Mouse (Mus musculus) layer of hippocampus, adult 6 months (tissue): ENCODE measurements around the gene Olfr531. TPM values are rescaled to one million over a fixed set of nuclear protein-coding genes. Genes with fewer than 3 reads are reported as not detected.

ENCODE experiments used
- long read RNA-seq, 2 experiments: library from polyadenylated mRNA; unstranded; transcript quantifications; one replicate each; pipeline ENCODE4 v2.0.0; 2019 to 2020
- polyA plus RNA-seq: library from polyadenylated mRNA; unstranded; fragments of <200 nt; fragmentation: Nextera tagmentation; gene quantifications from 2 replicates; pipeline ENCODE4 v1.2.3, GENCODE M21; 2021

Gene Olfr531
- not detected in 2 replicates for polyA plus RNA-seq
- long read RNA-seq, experiment 1, result 0 reads
- long read RNA-seq, experiment 2, result 0 reads

GRCm38 (mm10) chr7:140402818-140403217 lies at the start of gene Olfr531:
Gene Olfr531 (minus strand): TSS chr7:140402918.

GRCm38 (mm10) chr7:140421539-140421938 lies 18.8 kb upstream of the Olfr531 start, which contains the start of gene Olfr532:
Gene Olfr532 (minus strand): TSS chr7:140421639.

GRCm38 (mm10) chr7:140376231-140376630 lies 26.5 kb downstream of the Olfr531 start, which contains the start of gene Olfr530:
Gene Olfr530 (minus strand): TSS chr7:140376331.

GRCm38 (mm10) chr7:140361571-140361970 lies 41.1 kb downstream of the Olfr531 start, which contains the start of gene Olfr60:
Gene Olfr60 (minus strand): TSS chr7:140361671.

Other genes starting within 250 kb of the Olfr531 start
- gene Sprn, start 248.0 kb downstream of the Olfr531 start, polyA plus RNA-seq, result 66.3 and 73.0 TPM in 2 replicates
- not detected in 2 replicates for gene Olfr522, start 238.2 kb downstream of the Olfr531 start, polyA plus RNA-seq
- not detected in 2 replicates for gene Olfr523, start 229.7 kb downstream of the Olfr531 start, polyA plus RNA-seq
- gene Olfr524, start 197.0 kb downstream of the Olfr531 start, polyA plus RNA-seq, result not detected in 2 replicates
- gene Cd163l1, start 184.7 kb downstream of the Olfr531 start, polyA plus RNA-seq, result 0.06 and 0.10 TPM in 2 replicates
- 0.09 TPM in 1 of 2 replicates, not detected in the other for gene 5830411N06Rik, start 155.6 kb downstream of the Olfr531 start, polyA plus RNA-seq
- not detected in 2 replicates for gene Olfr525, start 82.1 kb downstream of the Olfr531 start, polyA plus RNA-seq
- gene Olfr527, start 68.9 kb downstream of the Olfr531 start, polyA plus RNA-seq, result not detected in 2 replicates
- gene Olfr60, start 41.2 kb downstream of the Olfr531 start, polyA plus RNA-seq, result not detected in 2 replicates
- gene Olfr530, start 26.6 kb downstream of the Olfr531 start, polyA plus RNA-seq, result not detected in 2 replicates
- not detected in 2 replicates for gene Olfr532, start 18.7 kb upstream of the Olfr531 start, polyA plus RNA-seq
- not detected in 2 replicates for gene Olfr533, start 60.5 kb upstream of the Olfr531 start, polyA plus RNA-seq
- not detected in 2 replicates for gene Olfr535, start 81.3 kb upstream of the Olfr531 start, polyA plus RNA-seq
- gene Olfr536, start 104.5 kb upstream of the Olfr531 start, polyA plus RNA-seq, result not detected in 2 replicates
- gene Olfr538, start 165.0 kb upstream of the Olfr531 start, polyA plus RNA-seq, result not detected in 2 replicates
- gene Olfr46, start 198.4 kb upstream of the Olfr531 start, polyA plus RNA-seq, result 0.03 and 0.09 TPM in 2 replicates
- gene Olfr61, start 226.1 kb upstream of the Olfr531 start, polyA plus RNA-seq, result not detected in 2 replicates
- 0.10 and 0.18 TPM in 2 replicates for gene Olfr53, start 243.5 kb upstream of the Olfr531 start, polyA plus RNA-seq